Comparison of ENCODE assay signal across 8 mouse cellular contexts in genomic region chr5:124095077-124095581, GRCm38 (mm10). TPM values are rescaled to one million over a fixed set of nuclear protein-coding genes. Genes with fewer than 3 reads are reported as not detected.
DNase-seq lines count a peak whose midpoint lies in the region; ATAC-seq and TF ChIP-seq lines count a peak whose summit lies in the region.

No protein-coding gene starts in this region.

- WGBS in hindbrain, embryonic 14.5 days: 9% methylated on average over 19 of the region's 19 CpGs
- 14% methylated on average over 19 of the region's 19 CpGs for WGBS in lung, postnatal 0 days
- WGBS in stomach, embryonic 14.5 days: 13% methylated on average over 19 of the region's 19 CpGs

- 0 out of 2 replicates have a peak, but pooled peaks cover 3% of the 10 kb centered on the region for H3K27me3 ChIP-seq in hindbrain, embryonic 14.5 days (ENCODE audit: control insufficient read depth, insufficient read depth, low read length)
- H3K27me3 ChIP-seq in lung, postnatal 0 days (replicated peaks; ENCODE audit: insufficient read depth, low read length): no peaks in the 10 kb centered on the region
- no peaks in the 10 kb centered on the region for H3K27me3 ChIP-seq in stomach, embryonic 14.5 days (ENCODE audit: control insufficient read depth, insufficient read depth, low read length)

- no peaks in the 10 kb centered on the region for H3K36me3 ChIP-seq in hindbrain, embryonic 14.5 days (replicated peaks; ENCODE audit: control insufficient read depth, insufficient read depth)
- H3K36me3 ChIP-seq in lung, postnatal 0 days (ENCODE audit: insufficient read depth, low read length): no peaks in the 10 kb centered on the region
- no peaks in the 10 kb centered on the region for H3K36me3 ChIP-seq in stomach, embryonic 14.5 days (ENCODE audit: control insufficient read depth, insufficient read depth, low read length)

- no peaks in the 10 kb centered on the region for H3K9me3 ChIP-seq in hindbrain, embryonic 14.5 days (ENCODE audit: control insufficient read depth, low read length)
- H3K9me3 ChIP-seq in lung, postnatal 0 days (ENCODE audit: low read length): no peaks in the 10 kb centered on the region
- H3K9me3 ChIP-seq in stomach, embryonic 14.5 days (ENCODE audit: control insufficient read depth, low read depth, low read length): no peaks in the 10 kb centered on the region

- DNase-seq in embryo, embryonic 11 days: peak; percentile 22
- DNase-seq in embryo, embryonic 10 days (ENCODE audit: low spot score): no peak
- DNase-seq in urinary bladder, adult 2 months (ENCODE audit: low spot score): peak; percentile 36
- DNase-seq in urinary bladder, adult 18-20 months (ENCODE audit: low spot score in 2 of 2): no peak
- DNase-seq in hindbrain, embryonic 14.5 days (ENCODE audit: low spot score): no peak
- DNase-seq in lung, postnatal 0 days (ENCODE audit: low spot score): no peak
- DNase-seq in ovary, adult 18-20 months (ENCODE audit: low spot score): no peak

- H3K4me1 ChIP-seq in hindbrain, embryonic 14.5 days (replicated peaks; ENCODE audit: control insufficient read depth, insufficient read depth, low read length): no peaks in the 10 kb centered on the region
- 0 out of 2 replicates have a peak, but pooled peaks cover 3% of the 10 kb centered on the region for H3K4me1 ChIP-seq in lung, postnatal 0 days (ENCODE audit: insufficient read depth, low read depth, low read length)
- H3K4me1 ChIP-seq in stomach, embryonic 14.5 days (ENCODE audit: control insufficient read depth, insufficient read depth, low read length): 0 out of 2 replicates have a peak, but pooled peaks cover 8% of the 10 kb centered on the region

- no peak overlapping the region for H3K27ac ChIP-seq in hindbrain, embryonic 14.5 days
- H3K27ac ChIP-seq in lung, postnatal 0 days (ENCODE audit: low read length): no peak overlapping the region
- no peak overlapping the region for H3K27ac ChIP-seq in stomach, embryonic 14.5 days (ENCODE audit: low read length)

- H3K4me3 ChIP-seq in hindbrain, embryonic 14.5 days (replicated peaks; ENCODE audit: low read length): peak overlapping the region; percentile 40
- H3K4me3 ChIP-seq in lung, postnatal 0 days (ENCODE audit: low read depth, low read length): peak overlapping the region; percentile 40
- peak overlapping the region; percentile 42 for H3K4me3 ChIP-seq in stomach, embryonic 14.5 days (ENCODE audit: low read depth, low read length)

- peak; percentile 50 for ATAC-seq in hindbrain, embryonic 14.5 days (ENCODE audit: low FRiP score)
- peak; percentile 29 for ATAC-seq in lung, postnatal 0 days
- ATAC-seq in stomach, embryonic 14.5 days (ENCODE audit: insufficient number of reproducible peaks, insufficient read depth, low FRiP score, low read depth): peak; percentile 10; the same call in 1 of the 2 replicates

- TF ChIP-seq EP300 in lung, postnatal 0 days (IDR thresholded peaks at IDR 0.05): no peak

- peak; percentile 17; the same call in 1 of the 2 replicates for TF ChIP-seq CTCF in lung, postnatal 0 days (IDR thresholded peaks at IDR 0.05)

- peak overlapping the region; percentile 53 for H3K9ac ChIP-seq in hindbrain, embryonic 14.5 days
- H3K9ac ChIP-seq in lung, postnatal 0 days (replicated peaks; ENCODE audit: low read depth): no peak overlapping the region
- H3K9ac ChIP-seq in stomach, embryonic 14.5 days (replicated peaks; ENCODE audit: low read depth, low read length): peak overlapping the region; percentile 25; the same call in 1 of the 2 replicates

- peak overlapping the region; percentile 50 for H3K4me2 ChIP-seq in hindbrain, embryonic 14.5 days (replicated peaks)
- H3K4me2 ChIP-seq in lung, postnatal 0 days (replicated peaks; ENCODE audit: low read depth, low read length): peak overlapping the region; percentile 68
- H3K4me2 ChIP-seq in stomach, embryonic 14.5 days (replicated peaks; ENCODE audit: low read depth, low read length): peak overlapping the region; percentile 89

RNA-seq across cellular contexts. Expression of gene Abcb9, which starts 0.5 kb away (rescaled TPM):
- 2.2 and 3.8 TPM in 2 replicates for polyA plus RNA-seq in urinary bladder, adult 2 months (2012; rRNA removed)
- polyA plus RNA-seq in hindbrain, embryonic 14.5 days (2014; fragmentation: Nextera tagmentation; extraction: Ambion mirVana): 13.2 and 14.5 TPM in 2 replicates
- 2.6 and 3.1 TPM in 2 replicates for polyA plus RNA-seq in lung, postnatal 0 days (2015; fragmentation: Nextera tagmentation; extraction: Ambion mirVana)
- 1.7 and 2.1 TPM in 2 replicates for polyA plus RNA-seq in stomach, embryonic 14.5 days (2014; fragmentation: Nextera tagmentation; extraction: Ambion mirVana)

RNA-seq across cellular contexts. Expression of gene Ogfod2, which starts 17.0 kb away (rescaled TPM):
- 24.8 and 32.2 TPM in 2 replicates for polyA plus RNA-seq in urinary bladder, adult 2 months (2012; rRNA removed)
- 21.8 and 26.4 TPM in 2 replicates for polyA plus RNA-seq in hindbrain, embryonic 14.5 days (2014; fragmentation: Nextera tagmentation; extraction: Ambion mirVana)
- 27.4 and 29.4 TPM in 2 replicates for polyA plus RNA-seq in lung, postnatal 0 days (2015; fragmentation: Nextera tagmentation; extraction: Ambion mirVana)
- polyA plus RNA-seq in stomach, embryonic 14.5 days (2014; fragmentation: Nextera tagmentation; extraction: Ambion mirVana): 14.5 and 16.8 TPM in 2 replicates

RNA-seq across cellular contexts. Expression of gene Arl6ip4, which starts 20.8 kb away (rescaled TPM):
- 62.5 and 67.0 TPM in 2 replicates for polyA plus RNA-seq in urinary bladder, adult 2 months (2012; rRNA removed)
- 62.6 and 72.1 TPM in 2 replicates for polyA plus RNA-seq in hindbrain, embryonic 14.5 days (2014; fragmentation: Nextera tagmentation; extraction: Ambion mirVana)
- 92.2 and 99.7 TPM in 2 replicates for polyA plus RNA-seq in lung, postnatal 0 days (2015; fragmentation: Nextera tagmentation; extraction: Ambion mirVana)
- polyA plus RNA-seq in stomach, embryonic 14.5 days (2014; fragmentation: Nextera tagmentation; extraction: Ambion mirVana): 92.6 and 99.1 TPM in 2 replicates

Comparison
In these comparisons a context has a peak if more than half of its experiments do, and no peak if none do; other contexts are left out.
1. DNase-seq: peak in embryo, embryonic 11 days (single experiment) and urinary bladder, adult 2 months (single experiment); none in embryo, embryonic 10 days (single experiment), urinary bladder, adult 18-20 months (0 of 2), hindbrain, embryonic 14.5 days (single experiment), lung, postnatal 0 days (single experiment) and ovary, adult 18-20 months (single experiment).
2. Peak in every context shown above with its lines, with median percentiles within 50 percentile points of each other: ATAC-seq, H3K4me2 ChIP-seq and H3K4me3 ChIP-seq.